Mouse (Mus musculus): ENCODE measurements around the gene Hoxa10.

DNA sequence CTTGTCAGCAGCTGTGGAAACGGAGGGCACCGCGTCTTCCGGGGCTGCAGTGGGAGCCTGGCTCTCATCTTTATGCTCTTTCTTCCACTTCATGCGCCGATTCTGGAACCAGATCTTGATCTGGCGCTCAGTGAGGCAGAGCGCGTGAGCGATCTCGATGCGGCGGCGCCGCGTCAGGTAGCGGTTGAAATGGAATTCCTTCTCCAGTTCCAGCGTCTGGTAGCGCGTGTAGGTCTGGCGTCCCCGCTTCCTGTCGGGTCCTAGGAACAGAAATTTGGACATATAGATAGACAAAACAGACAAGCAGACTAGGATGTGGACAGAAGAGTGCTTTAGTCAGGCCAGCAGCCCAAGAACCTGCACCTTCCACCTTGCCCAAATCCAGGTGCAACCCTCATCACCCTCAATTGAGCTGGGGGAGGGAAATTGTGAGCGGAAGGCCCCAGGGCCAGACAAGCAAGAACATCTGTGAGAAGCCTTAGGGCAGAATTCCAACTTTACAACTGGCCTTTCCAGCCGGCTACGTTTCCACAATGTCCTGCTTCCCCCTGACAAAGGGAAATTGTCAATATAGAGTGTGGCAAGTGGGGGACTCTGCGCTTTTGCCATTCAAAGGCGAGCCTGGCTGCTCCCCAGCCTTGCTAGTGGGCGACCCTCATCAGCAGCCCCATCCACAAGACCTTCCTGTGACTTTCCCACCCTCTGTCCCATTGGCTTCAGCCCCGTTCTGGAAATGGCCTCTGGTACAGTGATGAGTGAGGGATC lies 24.7 kb downstream of the Hoxa10 start:
- TF ChIP-seq ZC3H11A (IDR thresholded peaks at IDR 0.05; ENCODE audit: borderline replicate concordance, low read depth, low read length) (no peak), MAFK (IDR thresholded peaks at IDR 0.05; ENCODE audit: insufficient read depth, low read depth, low read length) (no peak), ZNF384 (IDR thresholded peaks at IDR 0.05; ENCODE audit: low read depth, low read length) (no peak)
